Comparison of ENCODE assay signal across 10 mouse cellular contexts in the genomic region with DNA sequence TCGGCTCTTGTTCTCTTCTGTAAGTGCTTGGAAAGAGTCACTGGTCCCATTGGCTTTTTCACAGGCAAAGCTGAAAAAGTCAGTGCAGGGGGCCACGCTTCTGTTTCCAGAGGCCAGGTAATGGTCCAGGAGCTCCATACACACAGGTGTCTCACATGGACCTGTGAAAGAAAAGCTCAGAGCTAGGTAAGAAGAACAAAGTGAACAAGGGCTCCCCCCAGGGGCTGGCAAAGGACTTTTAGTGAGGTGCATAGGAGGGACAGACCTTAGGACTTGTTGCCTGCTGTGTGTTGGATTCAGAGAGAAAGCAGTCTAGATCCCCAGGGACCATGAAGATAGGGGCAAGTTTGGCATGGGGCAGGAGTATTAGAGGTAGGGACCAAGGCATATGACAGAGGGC. TPM values are rescaled to one million over a fixed set of nuclear protein-coding genes. Genes with fewer than 3 reads are reported as not detected.
DNase-seq lines count a peak whose midpoint lies in the region; ATAC-seq lines count a peak whose summit lies in the region.
"Had no signal": no experiment of that assay in that cellular context is flagged by ENCODE, and none has a peak within 500 bp of the region (broad histone marks: within the 10 kb centered on the region; RNA-seq: fewer than 3 reads in every experiment).

No protein-coding gene starts in this region.

- ATAC-seq in hindbrain, embryonic 11.5 days (ENCODE audit: low FRiP score) = 0 out of 2 replicates have a peak, but pooled peaks have one; percentile 25
- ATAC-seq in hindbrain, embryonic 12.5 days (ENCODE audit: low FRiP score) = no peak
- ATAC-seq in liver, embryonic 16.5 days (ENCODE audit: low read depth) = peak; percentile 44
- ATAC-seq: midbrain, embryonic 16.5 days had no signal

- H3K4me3 ChIP-seq in hindbrain, embryonic 11.5 days (ENCODE audit: low read depth, low read length) = no peak overlapping the region
- no peak overlapping the region for H3K4me3 ChIP-seq in hindbrain, embryonic 12.5 days
- peak overlapping the region; percentile 71 for H3K4me3 ChIP-seq in liver, embryonic 16.5 days (ENCODE audit: low read depth, low read length)
- H3K4me3 ChIP-seq: embryonic facial prominence, embryonic 12.5 days had no signal

- DNase-seq in hindbrain, embryonic 11.5 days (ENCODE audit: low spot score) = no peak
- peak; percentile 55 for DNase-seq in induced T-regulatory cell, adult 2 months (ENCODE audit: low read depth)
- DNase-seq in thymus, postnatal 0 days (ENCODE audit: low spot score) = peak; percentile 45
- DNase-seq in cerebellum, postnatal 25 days = no peak
- DNase-seq in embryo, embryonic 9.5 days (ENCODE audit: extremely low spot score) = no peak
- DNase-seq in layer of hippocampus, adult 8-10 months (ENCODE audit: low spot score in 2 of 2) = no peak

- H3K9me3 ChIP-seq in hindbrain, embryonic 11.5 days (ENCODE audit: control insufficient read depth, low read length) = no peaks in the 10 kb centered on the region
- H3K9me3 ChIP-seq in hindbrain, embryonic 12.5 days (replicated peaks) = no peaks in the 10 kb centered on the region
- no peaks in the 10 kb centered on the region for H3K9me3 ChIP-seq in liver, embryonic 16.5 days (replicated peaks; ENCODE audit: control insufficient read depth, low read length)
- H3K9me3 ChIP-seq: embryonic facial prominence, embryonic 12.5 days had no signal

- H3K9ac ChIP-seq in hindbrain, embryonic 11.5 days (ENCODE audit: low read depth, low read length) = no peak overlapping the region
- H3K9ac ChIP-seq in hindbrain, embryonic 12.5 days = no peak overlapping the region
- peak overlapping the region; percentile 92 for H3K9ac ChIP-seq in liver, embryonic 16.5 days (ENCODE audit: low read depth, low read length)
- H3K9ac ChIP-seq: embryonic facial prominence, embryonic 12.5 days had no signal

- H3K4me1 ChIP-seq in hindbrain, embryonic 11.5 days (replicated peaks; ENCODE audit: control insufficient read depth, insufficient read depth, low read length) = no peaks in the 10 kb centered on the region
- no peaks in the 10 kb centered on the region for H3K4me1 ChIP-seq in hindbrain, embryonic 12.5 days
- peaks cover 32% of the 10 kb centered on the region for H3K4me1 ChIP-seq in liver, embryonic 16.5 days (ENCODE audit: control insufficient read depth, low read depth, low read length)
- H3K4me1 ChIP-seq: embryonic facial prominence, embryonic 12.5 days had no signal

- WGBS in hindbrain, embryonic 11.5 days = 79% methylated on average over 2 of the region's 2 CpGs
- 76% methylated on average over 2 of the region's 2 CpGs for WGBS in hindbrain, embryonic 12.5 days
- 21% methylated on average over 2 of the region's 2 CpGs for WGBS in liver, embryonic 16.5 days (ENCODE audit: insufficient replicate concordance)

- no peak overlapping the region for H3K27ac ChIP-seq in hindbrain, embryonic 11.5 days (ENCODE audit: low read depth, low read length)
- H3K27ac ChIP-seq in hindbrain, embryonic 12.5 days = no peak overlapping the region
- H3K27ac ChIP-seq in liver, embryonic 16.5 days (ENCODE audit: low read length) = peak overlapping the region; percentile 98
- H3K27ac ChIP-seq: embryonic facial prominence, embryonic 12.5 days had no signal

- H3K36me3 ChIP-seq in hindbrain, embryonic 11.5 days (ENCODE audit: control insufficient read depth, insufficient read depth, low read length) = no peaks in the 10 kb centered on the region
- no peaks in the 10 kb centered on the region for H3K36me3 ChIP-seq in hindbrain, embryonic 12.5 days
- H3K36me3 ChIP-seq in liver, embryonic 16.5 days (ENCODE audit: control insufficient read depth, insufficient read depth) = peaks cover 37% of the 10 kb centered on the region
- H3K36me3 ChIP-seq: embryonic facial prominence, embryonic 12.5 days had no signal

- no peak overlapping the region for H3K4me2 ChIP-seq in hindbrain, embryonic 11.5 days (replicated peaks; ENCODE audit: low read depth, low read length)
- no peak overlapping the region for H3K4me2 ChIP-seq in hindbrain, embryonic 12.5 days (replicated peaks)
- H3K4me2 ChIP-seq in liver, embryonic 16.5 days (ENCODE audit: low read depth, low read length) = peak overlapping the region; percentile 87
- H3K4me2 ChIP-seq: embryonic facial prominence, embryonic 12.5 days had no signal

- H3K27me3 ChIP-seq in hindbrain, embryonic 11.5 days (ENCODE audit: control insufficient read depth, insufficient read depth, low read length) = no peaks in the 10 kb centered on the region
- H3K27me3 ChIP-seq in hindbrain, embryonic 12.5 days = no peaks in the 10 kb centered on the region
- no peaks in the 10 kb centered on the region for H3K27me3 ChIP-seq in liver, embryonic 16.5 days (ENCODE audit: control insufficient read depth, insufficient read depth, low read depth, low read length)
- H3K27me3 ChIP-seq: embryonic facial prominence, embryonic 12.5 days had no signal

RNA-seq across cellular contexts. Expression of a gene that starts 1.2 kb away (rescaled TPM):
- 9.2 and 10.0 TPM in 2 replicates for polyA plus RNA-seq in hindbrain, embryonic 11.5 days (2014; fragmentation: Nextera tagmentation; extraction: Ambion mirVana)
- 9.0 and 9.7 TPM in 2 replicates for polyA plus RNA-seq in hindbrain, embryonic 12.5 days (2016; fragmentation: Nextera tagmentation; extraction: Ambion mirVana)
- polyA plus RNA-seq in liver, embryonic 16.5 days (2015; fragmentation: Nextera tagmentation; extraction: Ambion mirVana) = 308 and 322 TPM in 2 replicates
- 0.31 and 0.75 TPM in 2 replicates for polyA plus RNA-seq in thymus, postnatal 0 days (2015; fragmentation: Nextera tagmentation; extraction: Ambion mirVana)
- total RNA-seq in layer of hippocampus, adult 8-10 months (2022) = not detected

RNA-seq across cellular contexts. Expression of a gene that starts 18.7 kb away (rescaled TPM):
- polyA plus RNA-seq in hindbrain, embryonic 11.5 days (2014; fragmentation: Nextera tagmentation; extraction: Ambion mirVana) = not detected in 2 replicates
- polyA plus RNA-seq in hindbrain, embryonic 12.5 days (2016; fragmentation: Nextera tagmentation; extraction: Ambion mirVana) = not detected in 2 replicates
- polyA plus RNA-seq in liver, embryonic 16.5 days (2015; fragmentation: Nextera tagmentation; extraction: Ambion mirVana) = not detected in 2 replicates
- 0.18 TPM in 1 of 2 replicates, not detected in the other for polyA plus RNA-seq in thymus, postnatal 0 days (2015; fragmentation: Nextera tagmentation; extraction: Ambion mirVana)
- total RNA-seq in layer of hippocampus, adult 8-10 months (2022) = not detected
- polyA plus RNA-seq: embryonic facial prominence, embryonic 12.5 days; midbrain, embryonic 16.5 days had no signal

RNA-seq across cellular contexts. Expression of a gene that starts 22.4 kb away (rescaled TPM):
- polyA plus RNA-seq in hindbrain, embryonic 11.5 days (2014; fragmentation: Nextera tagmentation; extraction: Ambion mirVana) = not detected in 2 replicates
- polyA plus RNA-seq in hindbrain, embryonic 12.5 days (2016; fragmentation: Nextera tagmentation; extraction: Ambion mirVana) = not detected in 2 replicates
- polyA plus RNA-seq in liver, embryonic 16.5 days (2015; fragmentation: Nextera tagmentation; extraction: Ambion mirVana) = 0.05 and 0.06 TPM in 2 replicates
- polyA plus RNA-seq in thymus, postnatal 0 days (2015; fragmentation: Nextera tagmentation; extraction: Ambion mirVana) = 0.04 TPM in 1 of 2 replicates, not detected in the other
- not detected for total RNA-seq in layer of hippocampus, adult 8-10 months (2022)
- polyA plus RNA-seq: embryonic facial prominence, embryonic 12.5 days; midbrain, embryonic 16.5 days had no signal

Comparison
In these comparisons a context has a peak if more than half of its experiments do, and no peak if none do; other contexts are left out.
1. DNase-seq: peak in induced T-regulatory cell, adult 2 months (single experiment) and thymus, postnatal 0 days (single experiment); none in hindbrain, embryonic 11.5 days (single experiment), cerebellum, postnatal 25 days (0 of 2), embryo, embryonic 9.5 days (single experiment) and layer of hippocampus, adult 8-10 months (0 of 2).
2. RNA of a gene that starts 1.2 kb away (polyA plus RNA-seq): 308 to 322 TPM in liver, embryonic 16.5 days; 9.2 to 10.0 TPM in hindbrain, embryonic 11.5 days, 9.0 to 9.7 TPM in hindbrain, embryonic 12.5 days and 0.31 to 0.75 TPM in thymus, postnatal 0 days; every median in the first group is over 10 times any median in the second.